Mouse (Mus musculus) gastrocnemius, postnatal 14 days (tissue): ENCODE measurements around the gene Tymp. TPM values are rescaled to one million over a fixed set of nuclear protein-coding genes. Genes with fewer than 3 reads are reported as not detected.

Experiments
- DNase-seq: peaks from one replicate; pipeline ENCODE4 v3.0.0; 2021; ENCODE audit warnings: mixed read lengths
- intact Hi-C: fragments of 180-260 bp; cut with DNase I; formaldehyde crosslinking; loops from one replicate; pipeline ENCODE4 v1.15.1; 2025; ENCODE audit warnings: low total_unique reads
- total RNA-seq, 2 experiments: library from RNA; stranded (reverse); gene quantifications; 2 replicates each; pipeline ENCODE4 v1.2.3; 2021

Gene Tymp
- total RNA-seq, 2 experiments from 2014 or later, result 0.25 to 0.64 TPM

- intact Hi-C loops, result no loop called here
- DNase-seq, result no peak
These were observed 36.7 kb downstream of the Tymp start for GRCm38 (mm10) chr15:89340136-89340535.

- DNase-seq, result no peak
- intact Hi-C loops, result no loop called here
These were observed 37.1 kb downstream of the Tymp start for GRCm38 (mm10) chr15:89339696-89340095.

DNA sequence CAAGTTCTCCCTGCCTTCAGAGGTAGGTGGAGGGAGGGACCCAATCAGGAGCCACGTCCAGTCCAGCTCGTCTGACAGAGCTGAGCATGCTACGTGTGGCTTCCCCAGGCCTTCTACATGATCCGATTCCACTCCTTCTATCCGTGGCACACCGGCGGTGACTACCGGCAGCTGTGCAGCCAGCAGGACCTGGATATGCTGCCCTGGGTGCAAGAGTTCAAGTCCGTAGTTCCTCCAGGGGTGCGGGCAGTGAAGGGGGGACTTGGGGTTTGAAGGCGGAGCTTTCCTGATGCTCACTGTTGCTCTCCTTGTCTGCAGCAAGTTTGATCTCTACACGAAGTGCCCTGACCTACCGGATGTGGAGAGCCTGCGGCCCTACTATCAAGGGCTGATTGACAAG lies 40.4 kb downstream of the Tymp start:
- no peak for DNase-seq
- intact Hi-C loops, result no loop called here

- intact Hi-C loops, result no loop called here
- DNase-seq, result no peak
These were observed 41.9 kb downstream of the Tymp start for GRCm38 (mm10) chr15:89334774-89335537.

- intact Hi-C loops, result no loop called here
- no peak for DNase-seq
These were observed 42.6 kb downstream of the Tymp start, which contains the start of gene Miox for GRCm38 (mm10) chr15:89334271-89334670. TSS of gene Miox (plus strand) at chr15:89334398.

GRCm38 (mm10) chr15:89326441-89326840 lies 50.4 kb downstream of the Tymp start:
- intact Hi-C loops, result no loop called here

GRCm38 (mm10) chr15:89323656-89324055 lies 53.2 kb downstream of the Tymp start:
- DNase-seq, result no peak
- intact Hi-C loops, result no loop called here

More at GRCm38 (mm10) chr15:89326441-89326840, 50.4 kb downstream of the Tymp start:
- no peak for DNase-seq

DNA sequence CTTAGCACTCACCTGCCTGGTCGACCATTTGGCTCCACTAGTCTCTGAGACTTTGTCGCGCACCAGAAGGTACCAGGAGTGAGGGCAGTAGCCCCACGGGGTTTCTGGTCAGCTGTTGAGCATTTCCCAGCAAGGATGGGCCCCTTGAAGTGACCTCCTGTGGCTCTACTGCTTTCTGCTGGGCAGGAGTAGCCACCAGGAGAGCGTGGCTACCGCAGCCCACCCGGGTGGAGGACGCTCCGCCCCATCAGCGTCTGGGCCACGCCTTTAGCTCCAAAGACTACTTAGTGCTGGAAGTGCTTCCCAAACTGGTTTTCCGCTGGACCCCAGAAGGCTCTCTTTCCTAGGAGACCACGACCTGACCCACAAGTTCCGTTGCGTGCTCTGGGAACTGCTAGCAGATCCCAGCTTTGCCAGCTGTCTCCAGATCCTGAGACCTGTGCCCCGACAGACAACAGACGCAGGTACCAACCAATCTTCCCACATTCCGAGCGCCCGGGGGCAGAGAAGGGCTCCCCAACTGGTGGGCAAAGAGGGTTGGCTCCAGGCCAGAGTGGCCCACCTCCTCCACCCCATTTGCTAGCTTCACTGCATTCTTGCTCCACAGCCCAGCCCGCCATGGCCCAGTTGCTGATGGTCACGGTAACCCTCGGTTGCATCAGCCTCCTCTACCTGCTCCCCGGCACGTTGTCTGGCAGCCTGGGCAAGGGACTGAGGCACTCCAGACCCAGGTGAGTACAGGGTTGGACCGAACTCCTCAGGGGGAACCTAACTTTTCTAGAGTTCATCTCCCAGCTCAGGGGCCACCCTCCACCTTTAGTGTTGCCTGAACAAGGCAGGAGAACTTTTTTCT lies 53.9 kb downstream of the Tymp start, which contains the start of gene Adm2:
Adm2 (plus strand) TSS at position 51 of the 853 bp plus-strand sequence.
- DNase-seq, result no peak
- intact Hi-C loops, result no loop called here

Other genes starting within 250 kb of the Tymp start
- gene Hdac10, start 248.3 kb downstream of the Tymp start, total RNA-seq, result 1 to 10 TPM; 5.6 to 6.2 TPM
- 100 to 1,000 TPM in 1 of 2 experiments, 10 to 100 TPM in 1; 91.5 to 104 TPM for gene Mapk12, start 236.3 kb downstream of the Tymp start, total RNA-seq
- 1 to 10 TPM; 1.7 TPM for gene Mapk11, start 227.4 kb downstream of the Tymp start, total RNA-seq
- gene Plxnb2, start 196.3 kb downstream of the Tymp start, total RNA-seq, result 10 to 100 TPM; 20.9 to 23.8 TPM
- gene Dennd6b, start 180.5 kb downstream of the Tymp start, total RNA-seq, result 1 to 10 TPM; 4.1 to 5.4 TPM
- 10 to 100 TPM; 56.2 to 57.3 TPM for gene Ppp6r2, start 165.5 kb downstream of the Tymp start, total RNA-seq
- 10 to 100 TPM; 51.2 to 51.5 TPM for gene Sbf1, start 61.7 kb downstream of the Tymp start, total RNA-seq
- gene Adm2, start 54.3 kb downstream of the Tymp start, total RNA-seq, result not detected
- not detected for gene Miox, start 42.6 kb downstream of the Tymp start, total RNA-seq
- 10 to 100 TPM; 16.9 to 18.3 TPM for gene Lmf2, start 21.4 kb downstream of the Tymp start, total RNA-seq
- 10 to 100 TPM; 39.0 to 40.8 TPM for gene Ncaph2, start 21.3 kb downstream of the Tymp start, total RNA-seq
- gene Sco2, start 3.2 kb downstream of the Tymp start, total RNA-seq, result 10 to 100 TPM; 15.2 to 15.3 TPM
- 1 to 10 TPM in 1 of 2 experiments, under 1 TPM in 1; 0.44 to 1.0 TPM for gene Odf3b, start 2.2 kb upstream of the Tymp start, total RNA-seq
- not detected for gene Klhdc7b, start 7.9 kb upstream of the Tymp start, total RNA-seq
- not detected for gene Syce3, start 33.5 kb upstream of the Tymp start, total RNA-seq
- gene Cpt1b, start 48.8 kb upstream of the Tymp start, total RNA-seq, result 100 to 1,000 TPM; 230 to 289 TPM
- gene C730034F03Rik, start 52.5 kb upstream of the Tymp start, total RNA-seq, result under 1 TPM; 0.16 to 0.89 TPM
- gene Gm44502, start 52.7 kb upstream of the Tymp start, total RNA-seq, result under 1 TPM in 1 of 2 experiments, not detected in 1; 0.71 TPM
- 10 to 100 TPM; 19.6 to 28.5 TPM for gene Chkb, start 52.9 kb upstream of the Tymp start, total RNA-seq
- gene Mapk8ip2, start 76.9 kb upstream of the Tymp start, total RNA-seq, result under 1 TPM; 0.16 to 0.25 TPM
- gene Arsa, start 100.4 kb upstream of the Tymp start, total RNA-seq, result 1 to 10 TPM; 7.2 to 7.4 TPM
- gene Shank3, start 122.6 kb upstream of the Tymp start, total RNA-seq, result 10 to 100 TPM; 15.2 to 25.8 TPM
- gene Acr, start 191.3 kb upstream of the Tymp start, total RNA-seq, result under 1 TPM; 0.14 to 0.16 TPM
- gene Rabl2, start 214.9 kb upstream of the Tymp start, total RNA-seq, result 1 to 10 TPM; 3.7 to 4.3 TPM